Mouse (Mus musculus): Measurements from ENCODE around the gene Dazap1.

DNA sequence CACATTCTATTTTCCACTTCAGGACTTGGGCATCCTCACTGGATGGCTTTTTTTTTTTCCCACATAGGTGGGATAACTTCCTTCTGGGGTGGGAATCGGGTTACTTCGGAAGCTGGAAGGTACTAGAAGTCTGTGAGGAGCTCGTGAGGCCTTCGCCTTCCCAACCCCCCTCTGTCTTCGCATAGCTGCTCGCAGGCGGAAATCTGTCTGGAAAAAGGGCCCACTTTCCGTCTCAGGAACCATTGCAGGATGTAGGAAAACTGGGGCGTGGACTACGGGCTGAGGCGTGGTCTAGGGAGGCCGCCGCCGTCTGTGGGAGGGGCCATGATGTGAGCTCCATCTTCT, 35.2 kb upstream of the Dazap1 start:
- TF ChIP-seq CTCF (IDR thresholded peaks at IDR 0.05; ENCODE audit: low read depth, low read length) = no peak
- TF ChIP-seq GATA2 (IDR thresholded peaks at IDR 0.05; ENCODE audit: borderline replicate concordance, low read depth, low read length) = no peak
- no peak for TF ChIP-seq GATA1 (IDR thresholded peaks at IDR 0.05; ENCODE audit: borderline replicate concordance, low read length)
